Mouse (Mus musculus) testis, adult 2 months (tissue): Measurements from ENCODE around the gene C87499.

Experiments used
- CTCF ChIP-seq: fragments of 200-500 bp; IDR thresholded peaks from 2 replicates; pipeline ENCODE4 v1.5.1; 2012; ENCODE audit warnings: low read depth, mild to moderate bottlenecking, inconsistent platforms, low read length, moderate library complexity; ENCODE audit not compliant: control insufficient read depth, insufficient read depth, insufficient replicate concordance
- POLR2A ChIP-seq: fragments of 200-500 bp; IDR thresholded peaks from 2 replicates; pipeline ENCODE4 v1.6.1; 2012; ENCODE audit warnings: low read depth, mild to moderate bottlenecking, inconsistent platforms, low read length, moderate library complexity; ENCODE audit not compliant: control insufficient read depth

GRCm38 (mm10) chr4:88653644-88654043 lies 19.4 kb upstream of the C87499 start:
- TF ChIP-seq POLR2A, result no peak
- TF ChIP-seq CTCF, result no peak
